Mouse (Mus musculus) erythroblast, adult 5-6 weeks (primary cell): ENCODE data around the gene Slc25a1. TPM values are rescaled to one million over a fixed set of nuclear protein-coding genes. Genes with fewer than 3 reads are reported as not detected.
"Not testable (repeated sequence)": the region's sequence is repeated elsewhere in the genome, so short reads cannot be mapped to it uniquely, and the experiment has no call there.

Source experiments
- ATAC-seq: replicated peaks from 2 replicates; pipeline ENCODE4 v1.8.0; 2016; ENCODE audit warnings: moderate number of reproducible peaks, mild to moderate bottlenecking, moderate TSS enrichment, inconsistent platforms; ENCODE audit not compliant: poor library complexity, low FRiP score, severe bottlenecking
- total RNA-seq, 2 experiments: library from RNA; stranded (forward) in 1 of 2; stranded (reverse) in 1 of 2; fragments of 150-400 nt in 1 of 2; fragments of 200-764, 138-1000 nt in 1 of 2; gene quantifications; 2 replicates each; pipeline versions ENCODE4 v1.2.3 to v1.2.4; 2015 to 2017; ENCODE audit warnings: low replicate concordance in 2 of 2

The Slc25a1 gene
- 5.4 and 6.9 TPM in 2 replicates for total RNA-seq (2015; ENCODE audit: low replicate concordance)
- 8.6 and 13.7 TPM in 2 replicates for total RNA-seq (2017; ENCODE audit: low replicate concordance)

- peak; percentile 77 for ATAC-seq
Measured at GRCm38 (mm10) chr16:17928087-17928580, at the start of gene Slc25a1. Gene Slc25a1 (minus strand): TSS chr16:17928219.

- ATAC-seq: no peak
Measured at GRCm38 (mm10) chr16:17971853-17972252, 43.8 kb upstream of the Slc25a1 start.

GRCm38 (mm10) chr16:17962091-17962490 lies 34.1 kb upstream of the Slc25a1 start:
- ATAC-seq: no peak

GRCm38 (mm10) chr16:17956052-17956638 lies 28.1 kb upstream of the Slc25a1 start:
- ATAC-seq: not testable (repeated sequence)

- no peak for ATAC-seq
Measured at GRCm38 (mm10) chr16:17951618-17952017, 23.6 kb upstream of the Slc25a1 start.

- ATAC-seq: no peak
Measured at GRCm38 (mm10) chr16:17950068-17950467, 22.0 kb upstream of the Slc25a1 start.

- no peak for ATAC-seq
Measured at GRCm38 (mm10) chr16:17949421-17949877, 21.4 kb upstream of the Slc25a1 start.

- ATAC-seq: no peak
Measured at GRCm38 (mm10) chr16:17945081-17945831, 17.2 kb upstream of the Slc25a1 start.

GRCm38 (mm10) chr16:17943466-17943865 lies 15.4 kb upstream of the Slc25a1 start:
- ATAC-seq: no peak

- peak; percentile 80 for ATAC-seq
Measured at GRCm38 (mm10) chr16:17939255-17939751, 11.3 kb upstream of the Slc25a1 start.

GRCm38 (mm10) chr16:17938821-17939220 lies 10.8 kb upstream of the Slc25a1 start:
- ATAC-seq: peak; percentile 92

- ATAC-seq: no peak
Measured at GRCm38 (mm10) chr16:17938187-17938586, 10.2 kb upstream of the Slc25a1 start.

- ATAC-seq: no peak
Measured at GRCm38 (mm10) chr16:17936776-17937175, 8.8 kb upstream of the Slc25a1 start.

- ATAC-seq: no peak
Measured at GRCm38 (mm10) chr16:17934445-17934910, 6.5 kb upstream of the Slc25a1 start.

- ATAC-seq: 0 out of 2 replicates have a peak, but pooled peaks have one; percentile 35
Measured at GRCm38 (mm10) chr16:17933594-17934444, 5.8 kb upstream of the Slc25a1 start.

- ATAC-seq: no peak
Measured at GRCm38 (mm10) chr16:17931906-17932460, 4.0 kb upstream of the Slc25a1 start.

- ATAC-seq: no peak
Measured at GRCm38 (mm10) chr16:17929631-17930030, 1.6 kb upstream of the Slc25a1 start.

GRCm38 (mm10) chr16:17929211-17929610 lies 1.2 kb upstream of the Slc25a1 start:
- ATAC-seq: no peak

GRCm38 (mm10) chr16:17928627-17929104 lies 647 bp upstream of the Slc25a1 start:
- peak; percentile 70 for ATAC-seq
